Mouse (Mus musculus): Measurements from ENCODE around the gene Vmn1r67. TPM values are rescaled to one million over a fixed set of nuclear protein-coding genes. Genes with fewer than 3 reads are reported as not detected.

The Vmn1r67 gene
- not detected in 2 replicates for polyA plus RNA-seq (2012; rRNA removed)

DNA sequence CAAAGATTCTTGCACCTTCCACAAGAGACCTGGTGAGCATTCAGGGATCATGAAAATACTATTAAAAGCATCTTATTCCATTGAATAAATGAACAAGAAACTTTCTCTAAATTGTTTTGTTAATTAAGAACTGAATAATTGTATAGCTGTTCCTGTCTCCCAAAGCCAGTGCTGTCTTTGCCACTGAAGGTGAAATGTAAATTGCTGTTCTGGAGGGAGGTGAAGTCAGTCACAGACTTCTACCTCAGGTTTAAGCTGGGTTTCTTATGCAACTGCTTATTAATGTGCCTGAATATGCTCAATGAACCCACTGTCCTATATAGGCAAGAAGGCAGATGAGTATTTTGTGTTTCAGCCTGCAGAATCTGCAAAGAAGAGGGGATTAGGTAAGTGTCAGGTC lies at the start of gene Vmn1r67:
TSS of gene Vmn1r67 (plus strand) at position 301 of the 400 bp plus-strand sequence.
- DNase-seq (ENCODE audit: low read depth, low spot score), result no peak

DNA sequence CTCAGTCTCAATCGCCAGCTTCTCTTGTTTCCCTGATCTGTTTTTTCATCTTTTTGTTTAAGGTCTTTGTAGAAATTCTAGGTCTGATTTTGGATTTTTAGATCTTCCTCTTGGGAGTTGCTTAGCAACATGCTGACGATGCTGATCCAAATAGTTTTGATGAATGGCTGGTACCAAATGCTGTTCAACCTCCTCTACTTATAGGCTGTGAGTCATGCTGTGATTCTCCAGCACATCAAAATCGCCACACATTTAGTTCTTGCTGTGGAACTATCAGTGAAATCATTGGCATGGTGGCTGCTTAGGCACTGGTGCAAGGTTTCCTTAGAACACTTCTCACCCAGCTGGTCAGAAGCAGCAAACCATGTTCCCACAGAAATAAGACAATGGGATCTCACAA lies 15.0 kb downstream of the Vmn1r67 start:
- no peak for DNase-seq (ENCODE audit: low read depth, low spot score)
- 62% methylated on average over 3 of the region's 3 CpGs for WGBS

GRCm38 (mm10) chr7:10479813-10480212 lies 36.7 kb downstream of the Vmn1r67 start:
- DNase-seq (ENCODE audit: low read depth, low spot score), result no peak

DNA sequence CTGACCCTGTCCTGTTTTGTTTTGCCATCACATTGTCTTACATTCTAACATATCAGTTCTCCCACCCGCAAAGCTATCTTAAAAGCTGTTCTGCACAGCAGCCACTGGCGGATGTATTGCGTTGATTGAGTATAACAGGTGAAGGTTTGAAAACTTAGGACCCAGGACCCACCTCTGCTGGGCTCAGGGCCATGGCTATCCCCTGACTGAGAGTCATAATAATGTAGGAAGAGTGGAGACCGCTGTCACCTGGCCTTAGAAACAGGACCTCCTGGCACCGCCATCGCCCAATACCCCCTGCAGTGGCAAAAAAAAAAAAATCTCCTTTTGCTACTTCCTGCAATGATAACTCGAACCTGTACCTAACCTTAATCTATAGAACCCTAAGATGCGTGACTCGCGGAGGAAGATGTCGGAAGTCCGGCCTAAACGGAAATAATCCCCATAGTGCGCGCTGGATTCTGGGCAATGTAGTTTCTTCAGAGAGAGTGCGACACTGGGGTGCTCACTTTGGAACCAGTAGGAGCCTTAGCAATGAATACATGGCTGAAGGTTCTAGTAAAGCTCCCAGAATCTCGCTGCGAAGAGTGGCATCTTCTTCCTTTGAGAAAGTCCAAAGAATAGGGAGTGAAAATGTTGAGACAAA lies 37.6 kb downstream of the Vmn1r67 start:
- WGBS, result 65% methylated on average over 18 of the region's 18 CpGs
- no peak for DNase-seq (ENCODE audit: low read depth, low spot score)

DNA sequence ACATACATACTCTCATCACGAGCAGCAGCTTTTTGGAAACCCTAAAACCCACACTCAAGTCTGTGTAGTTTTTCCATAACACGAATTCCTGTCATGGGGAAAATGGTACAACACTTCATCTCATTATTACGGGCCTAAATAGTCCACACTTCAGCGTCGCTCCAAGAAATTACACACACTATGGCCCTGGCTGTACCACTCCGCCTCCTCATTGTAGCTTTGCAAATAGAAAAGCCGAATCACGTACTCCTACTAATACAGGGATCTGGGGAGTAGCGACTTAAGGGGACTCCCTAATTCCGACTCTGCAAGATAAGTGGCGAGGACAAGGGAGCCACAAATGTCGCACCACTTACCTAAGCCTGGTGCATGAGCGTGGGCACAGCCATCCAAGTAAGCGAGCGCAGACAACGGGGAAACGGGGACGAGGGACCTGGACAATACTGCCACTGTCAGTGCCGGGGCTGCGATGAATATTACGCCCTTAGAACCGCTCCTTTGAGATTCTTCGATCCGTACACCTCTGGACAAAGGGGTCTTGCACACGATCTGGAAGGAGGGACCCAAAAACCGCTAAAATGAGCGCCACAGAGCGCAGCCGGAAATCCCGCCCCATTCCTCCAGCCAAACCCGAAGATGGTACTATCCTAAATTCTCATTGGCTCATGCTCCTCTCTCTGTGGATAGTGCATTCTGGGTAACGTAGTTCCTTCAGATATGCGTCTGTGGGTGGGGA lies 51.8 kb downstream of the Vmn1r67 start, which contains the start of gene Zik1:
TSS of gene Zik1 (minus strand) at position 609 of the 736 bp plus-strand sequence.
- WGBS, result 3% methylated on average over 33 of the region's 33 CpGs
- peak; percentile 2 for DNase-seq (ENCODE audit: low read depth, low spot score)

GRCm38 (mm10) chr7:10495578-10495977 lies 52.4 kb downstream of the Vmn1r67 start:
- DNase-seq (ENCODE audit: low read depth, low spot score), result no peak
- WGBS, result 32% methylated on average over 6 of the region's 6 CpGs

Other genes starting within 250 kb of the Vmn1r67 start
- gene Vmn1r66, start 165.3 kb upstream of the Vmn1r67 start, polyA plus RNA-seq (2012; rRNA removed), result not detected in 2 replicates
- gene Zik1, start 52.1 kb downstream of the Vmn1r67 start, polyA plus RNA-seq (2012; rRNA removed), result 0.10 and 0.19 TPM in 2 replicates
- not detected in 2 replicates for gene Vmn1r68, start 115.2 kb downstream of the Vmn1r67 start, polyA plus RNA-seq (2012; rRNA removed)
- not detected in 2 replicates for gene Vmn1r69, start 170.3 kb downstream of the Vmn1r67 start, polyA plus RNA-seq (2012; rRNA removed)
- gene Vmn1r70, start 188.2 kb downstream of the Vmn1r67 start, polyA plus RNA-seq (2012; rRNA removed), result not detected in 2 replicates
- not detected in 2 replicates for gene Nlrp4b, start 244.5 kb downstream of the Vmn1r67 start, polyA plus RNA-seq (2012; rRNA removed)

Measured in large intestine, adult 2 months (tissue).